Mouse (Mus musculus): Measurements from ENCODE around the gene Six3. TPM values are rescaled to one million over a fixed set of nuclear protein-coding genes. Genes with fewer than 3 reads are reported as not detected.

Six3 gene
- polyA plus RNA-seq, 1 experiment from 2014 or later = not detected

GRCm38 (mm10) chr17:85631106-85631505 lies 17.7 kb downstream of the Six3 start:
- no peak overlapping the region for H3K9ac ChIP-seq (ENCODE audit: low read length)
- H3K4me3 ChIP-seq (ENCODE audit: control insufficient read depth in 1 of 2, insufficient read depth in 1 of 2, low read depth in 1 of 2, low read length in 2 of 2) = no peak overlapping the region
- H3K36me3 ChIP-seq (ENCODE audit: control insufficient read depth, insufficient read depth, low read length) = no peaks in the 10 kb centered on the region
- no peak overlapping the region for H3K4me2 ChIP-seq (ENCODE audit: low read length)
- WGBS = 70% methylated on average over 4 of the region's 5 CpGs
- H3K27me3 ChIP-seq (ENCODE audit: control insufficient read depth, insufficient read depth, low read length) = peaks cover 83% of the 10 kb centered on the region
- H3K4me1 ChIP-seq (ENCODE audit: control insufficient read depth in 2 of 2, insufficient read depth in 2 of 2, low read length in 2 of 2) = no peaks in the 10 kb centered on the region
- ATAC-seq (ENCODE audit: insufficient number of reproducible peaks, insufficient read depth, low FRiP score, low read depth) = no peak
- no peaks in the 10 kb centered on the region for H3K9me3 ChIP-seq (ENCODE audit: control insufficient read depth, low read length)
- no peak overlapping the region for H3K27ac ChIP-seq (replicated peaks in 1 of 2; ENCODE audit: control insufficient read depth in 1 of 2, insufficient read depth in 1 of 2, low read depth in 2 of 2, low read length in 2 of 2)

GRCm38 (mm10) chr17:85633619-85634018 lies 20.2 kb downstream of the Six3 start:
- no peak overlapping the region for H3K4me3 ChIP-seq (ENCODE audit: control insufficient read depth in 1 of 2, insufficient read depth in 1 of 2, low read depth in 1 of 2, low read length in 2 of 2)
- under 1% methylated on average over 13 of the region's 13 CpGs for whole genome bisulfite sequencing
- H3K9ac ChIP-seq (ENCODE audit: low read length) = no peak overlapping the region
- H3K9me3 ChIP-seq (ENCODE audit: control insufficient read depth, low read length) = no peaks in the 10 kb centered on the region
- ATAC-seq (ENCODE audit: insufficient number of reproducible peaks, insufficient read depth, low FRiP score, low read depth) = no peak
- peaks cover 68% of the 10 kb centered on the region for H3K27me3 ChIP-seq (ENCODE audit: control insufficient read depth, insufficient read depth, low read length)
- H3K27ac ChIP-seq (replicated peaks in 1 of 2; ENCODE audit: control insufficient read depth in 1 of 2, insufficient read depth in 1 of 2, low read depth in 2 of 2, low read length in 2 of 2) = no peak overlapping the region
- no peak overlapping the region for H3K4me2 ChIP-seq (ENCODE audit: low read length)
- H3K36me3 ChIP-seq (ENCODE audit: control insufficient read depth, insufficient read depth, low read length) = no peaks in the 10 kb centered on the region
- no peaks in the 10 kb centered on the region for H3K4me1 ChIP-seq (ENCODE audit: control insufficient read depth in 2 of 2, insufficient read depth in 2 of 2, low read length in 2 of 2)

- 52% methylated on average over 6 of the region's 6 CpGs for WGBS
- H3K9ac ChIP-seq (ENCODE audit: low read length) = no peak overlapping the region
- no peaks in the 10 kb centered on the region for H3K9me3 ChIP-seq (ENCODE audit: control insufficient read depth, low read length)
- no peak overlapping the region for H3K27ac ChIP-seq (replicated peaks in 1 of 2; ENCODE audit: control insufficient read depth in 1 of 2, insufficient read depth in 1 of 2, low read depth in 2 of 2, low read length in 2 of 2)
- no peaks in the 10 kb centered on the region for H3K36me3 ChIP-seq (ENCODE audit: control insufficient read depth, insufficient read depth, low read length)
- no peak overlapping the region for H3K4me2 ChIP-seq (ENCODE audit: low read length)
- no peaks in the 10 kb centered on the region for H3K4me1 ChIP-seq (ENCODE audit: control insufficient read depth in 2 of 2, insufficient read depth in 2 of 2, low read length in 2 of 2)
- no peak for ATAC-seq (ENCODE audit: insufficient number of reproducible peaks, insufficient read depth, low FRiP score, low read depth)
- no peak overlapping the region for H3K4me3 ChIP-seq (ENCODE audit: control insufficient read depth in 1 of 2, insufficient read depth in 1 of 2, low read depth in 1 of 2, low read length in 2 of 2)
- peaks cover 59% of the 10 kb centered on the region for H3K27me3 ChIP-seq (ENCODE audit: control insufficient read depth, insufficient read depth, low read length)
These were observed 24.5 kb downstream of the Six3 start for GRCm38 (mm10) chr17:85637876-85638275.

- H3K27me3 ChIP-seq (ENCODE audit: control insufficient read depth, insufficient read depth, low read length) = peaks cover 73% of the 10 kb centered on the region
- H3K9me3 ChIP-seq (ENCODE audit: control insufficient read depth, low read length) = no peaks in the 10 kb centered on the region
- H3K4me1 ChIP-seq (ENCODE audit: control insufficient read depth in 2 of 2, insufficient read depth in 2 of 2, low read length in 2 of 2) = peaks cover 2 to 5% of the 10 kb centered on the region in 2 experiments; a peak in 2 of 4 replicates
- 0 out of 2 replicates have a peak overlapping the region, but pooled peaks have one; percentile 34 for H3K9ac ChIP-seq (ENCODE audit: low read length)
- ATAC-seq (ENCODE audit: insufficient number of reproducible peaks, insufficient read depth, low FRiP score, low read depth) = no peak
- peak overlapping the region; percentile 73 for H3K4me2 ChIP-seq (ENCODE audit: low read length)
- peak overlapping the region; percentile 34; a peak in 3 of 4 replicates for H3K4me3 ChIP-seq (ENCODE audit: control insufficient read depth in 1 of 2, insufficient read depth in 1 of 2, low read depth in 1 of 2, low read length in 2 of 2)
- no peak overlapping the region for H3K27ac ChIP-seq (replicated peaks in 1 of 2; ENCODE audit: control insufficient read depth in 1 of 2, insufficient read depth in 1 of 2, low read depth in 2 of 2, low read length in 2 of 2)
- no peaks in the 10 kb centered on the region for H3K36me3 ChIP-seq (ENCODE audit: control insufficient read depth, insufficient read depth, low read length)
- WGBS = 11% methylated on average over 10 of the region's 12 CpGs
These were observed 31.9 kb downstream of the Six3 start for GRCm38 (mm10) chr17:85645312-85645711.

GRCm38 (mm10) chr17:85645718-85646665 lies 32.6 kb downstream of the Six3 start:
- Histone ChIP-seq H3K4me1 (ENCODE audit: control insufficient read depth in 2 of 2, insufficient read depth in 2 of 2, low read length in 2 of 2) (peaks cover 2 to 5% of the 10 kb centered on the region in 2 experiments; a peak in 2 of 4 replicates), H3K4me3 (ENCODE audit: control insufficient read depth in 1 of 2, insufficient read depth in 1 of 2, low read depth in 1 of 2, low read length in 2 of 2) (peak overlapping the region; percentile 34), H3K9ac (ENCODE audit: low read length) (peak overlapping the region; percentile 34; the same call in 1 of the 2 replicates), H3K9me3 (ENCODE audit: control insufficient read depth, low read length) (no peaks in the 10 kb centered on the region), H3K27ac (replicated peaks in 1 of 2; ENCODE audit: control insufficient read depth in 1 of 2, insufficient read depth in 1 of 2, low read depth in 2 of 2, low read length in 2 of 2) (no peak overlapping the region), H3K36me3 (ENCODE audit: control insufficient read depth, insufficient read depth, low read length) (no peaks in the 10 kb centered on the region), H3K4me2 (ENCODE audit: low read length) (peak overlapping the region; percentile 73), H3K27me3 (ENCODE audit: control insufficient read depth, insufficient read depth, low read length) (peaks cover 73% of the 10 kb centered on the region)
- ATAC-seq (ENCODE audit: insufficient number of reproducible peaks, insufficient read depth, low FRiP score, low read depth) = 0 out of 2 replicates have a peak, but pooled peaks have one; percentile 31
- WGBS = 4% methylated on average over 35 of the region's 36 CpGs

GRCm38 (mm10) chr17:85660016-85660415 lies 46.6 kb downstream of the Six3 start:
- Histone ChIP-seq H3K27me3 (ENCODE audit: control insufficient read depth, insufficient read depth, low read length) (peaks cover 26% of the 10 kb centered on the region), H3K9ac (ENCODE audit: low read length) (no peak overlapping the region), H3K36me3 (ENCODE audit: control insufficient read depth, insufficient read depth, low read length) (no peaks in the 10 kb centered on the region), H3K4me3 (ENCODE audit: control insufficient read depth in 1 of 2, insufficient read depth in 1 of 2, low read depth in 1 of 2, low read length in 2 of 2) (no peak overlapping the region), H3K27ac (replicated peaks in 1 of 2; ENCODE audit: control insufficient read depth in 1 of 2, insufficient read depth in 1 of 2, low read depth in 2 of 2, low read length in 2 of 2) (no peak overlapping the region), H3K9me3 (ENCODE audit: control insufficient read depth, low read length) (no peaks in the 10 kb centered on the region), H3K4me1 (ENCODE audit: control insufficient read depth in 2 of 2, insufficient read depth in 2 of 2, low read length in 2 of 2) (no peaks in the 10 kb centered on the region), H3K4me2 (ENCODE audit: low read length) (no peak overlapping the region)
- no peak for ATAC-seq (ENCODE audit: insufficient number of reproducible peaks, insufficient read depth, low FRiP score, low read depth)
- WGBS = 59% methylated on average over 1 of the region's 1 CpGs

- Histone ChIP-seq H3K4me3 (ENCODE audit: control insufficient read depth in 1 of 2, insufficient read depth in 1 of 2, low read depth in 1 of 2, low read length in 2 of 2) (no peak overlapping the region), H3K36me3 (ENCODE audit: control insufficient read depth, insufficient read depth, low read length) (no peaks in the 10 kb centered on the region), H3K4me2 (ENCODE audit: low read length) (no peak overlapping the region), H3K9me3 (ENCODE audit: control insufficient read depth, low read length) (no peaks in the 10 kb centered on the region), H3K27me3 (ENCODE audit: control insufficient read depth, insufficient read depth, low read length) (peaks cover 35% of the 10 kb centered on the region), H3K9ac (ENCODE audit: low read length) (no peak overlapping the region), H3K4me1 (ENCODE audit: control insufficient read depth in 2 of 2, insufficient read depth in 2 of 2, low read length in 2 of 2) (no peaks in the 10 kb centered on the region), H3K27ac (replicated peaks in 1 of 2; ENCODE audit: control insufficient read depth in 1 of 2, insufficient read depth in 1 of 2, low read depth in 2 of 2, low read length in 2 of 2) (no peak overlapping the region)
- no peak for ATAC-seq (ENCODE audit: insufficient number of reproducible peaks, insufficient read depth, low FRiP score, low read depth)
- 47% methylated on average over 5 of the region's 5 CpGs for WGBS
These were observed 48.1 kb downstream of the Six3 start for GRCm38 (mm10) chr17:85661521-85661920.

Measured in heart, embryonic 14.5 days (tissue).